Mouse (Mus musculus): ENCODE measurements around the gene Gab1. TPM values are rescaled to one million over a fixed set of nuclear protein-coding genes. Genes with fewer than 3 reads are reported as not detected.
A peak's percentile ranks its signal among the peaks of the same experiment; 100 is the strongest.

Gene Gab1
- total RNA-seq, 2 experiments from 2014 or later, result 7.9 to 22.1 TPM

GRCm38 (mm10) chr8:80850013-80850412 is 30.3 kb downstream of the Gab1 start:
- no peak for ATAC-seq (replicated peaks; ENCODE audit: low FRiP score, low TSS enrichment, poor library complexity, severe bottlenecking)

DNA sequence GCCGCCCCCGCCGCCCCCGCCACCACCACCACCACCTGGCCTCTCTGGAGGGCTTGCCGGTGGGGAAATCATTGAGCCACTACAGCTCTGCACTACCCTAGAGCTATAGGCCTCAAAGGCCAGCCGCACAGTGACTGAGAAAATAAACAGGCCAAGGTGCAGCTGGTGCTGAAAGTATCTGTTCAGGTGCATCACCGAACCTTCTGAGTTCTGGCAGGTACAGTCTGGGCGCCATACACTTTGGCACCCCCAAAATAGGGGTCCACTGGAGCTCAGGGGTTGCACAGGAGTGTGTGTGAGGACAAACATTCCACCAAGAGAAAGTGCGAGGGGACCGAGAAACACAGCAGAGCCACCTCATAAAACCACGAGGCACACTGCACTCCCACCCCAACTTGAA is 31.7 kb downstream of the Gab1 start:
- ATAC-seq (replicated peaks; ENCODE audit: low FRiP score, low TSS enrichment, poor library complexity, severe bottlenecking), result no peak

DNA sequence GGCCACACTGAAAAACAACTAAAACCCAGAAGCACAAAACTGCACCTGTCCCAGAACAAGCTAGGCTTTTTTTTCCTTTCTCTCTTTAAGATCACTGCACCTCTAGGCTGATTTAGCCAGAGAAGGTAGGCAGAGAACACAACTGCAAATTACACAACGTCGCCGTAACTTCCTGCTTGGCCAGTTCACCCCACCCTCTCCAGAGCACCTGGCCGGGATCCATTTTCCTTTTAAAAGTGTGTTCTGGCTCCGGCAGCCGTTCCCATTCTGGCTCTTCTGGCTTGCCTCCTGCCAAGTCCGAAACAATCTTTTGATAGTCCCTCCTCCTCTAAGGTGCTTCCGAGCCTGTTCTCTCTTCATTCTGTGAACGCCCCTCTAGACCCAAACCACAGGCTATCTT is 32.4 kb downstream of the Gab1 start:
- no peak for ATAC-seq (replicated peaks; ENCODE audit: low FRiP score, low TSS enrichment, poor library complexity, severe bottlenecking)

DNA sequence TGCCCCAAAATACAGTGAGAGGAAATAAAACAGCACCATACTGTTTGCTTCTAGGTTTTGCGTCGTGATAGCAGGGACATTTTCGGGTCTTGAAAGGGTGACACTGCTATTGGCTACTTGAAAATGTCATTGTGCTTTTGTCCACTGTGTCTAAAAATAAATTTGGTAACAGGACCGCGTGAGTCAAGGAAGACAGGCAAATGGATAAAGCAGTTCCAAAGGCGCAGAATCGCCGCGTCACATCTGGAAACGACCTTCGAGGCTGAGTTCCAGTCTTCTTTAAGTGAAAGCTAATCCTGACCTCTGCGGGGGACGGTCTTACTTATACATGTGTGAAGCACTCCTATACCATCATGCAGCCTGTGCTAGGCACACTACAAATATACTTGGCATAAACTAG is 35.0 kb downstream of the Gab1 start:
- no peak for ATAC-seq (replicated peaks; ENCODE audit: low FRiP score, low TSS enrichment, poor library complexity, severe bottlenecking)

- no peak for ATAC-seq (replicated peaks; ENCODE audit: low FRiP score, low TSS enrichment, poor library complexity, severe bottlenecking)
Measured at GRCm38 (mm10) chr8:80843744-80844434, 36.4 kb downstream of the Gab1 start.

GRCm38 (mm10) chr8:80842514-80842913 is 37.8 kb downstream of the Gab1 start:
- 0 out of 2 replicates have a peak, but pooled peaks have one; percentile 9 for ATAC-seq (replicated peaks; ENCODE audit: low FRiP score, low TSS enrichment, poor library complexity, severe bottlenecking)

GRCm38 (mm10) chr8:80840090-80840489 is 40.2 kb downstream of the Gab1 start:
- no peak for ATAC-seq (replicated peaks; ENCODE audit: low FRiP score, low TSS enrichment, poor library complexity, severe bottlenecking)

DNA sequence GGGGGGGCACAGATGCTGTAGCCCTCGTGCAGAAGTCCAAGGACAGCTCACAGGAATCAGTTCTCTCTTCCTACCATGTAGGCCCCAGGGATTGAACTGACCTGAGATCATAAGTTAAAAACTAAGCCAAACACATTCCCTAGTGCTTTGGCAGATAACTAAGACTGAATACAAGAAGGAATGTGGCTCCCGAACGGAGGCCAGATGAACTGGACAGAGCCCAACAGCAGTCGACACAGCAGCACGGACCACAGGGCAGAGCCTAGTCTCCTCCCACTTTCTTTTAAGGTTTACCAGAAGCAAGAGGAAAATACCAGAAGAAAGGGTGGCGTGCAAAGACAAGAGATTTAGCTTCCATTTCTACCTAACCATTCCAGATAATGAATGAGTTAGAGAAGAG is 42.1 kb downstream of the Gab1 start:
- ATAC-seq (replicated peaks; ENCODE audit: low FRiP score, low TSS enrichment, poor library complexity, severe bottlenecking), result no peak

DNA sequence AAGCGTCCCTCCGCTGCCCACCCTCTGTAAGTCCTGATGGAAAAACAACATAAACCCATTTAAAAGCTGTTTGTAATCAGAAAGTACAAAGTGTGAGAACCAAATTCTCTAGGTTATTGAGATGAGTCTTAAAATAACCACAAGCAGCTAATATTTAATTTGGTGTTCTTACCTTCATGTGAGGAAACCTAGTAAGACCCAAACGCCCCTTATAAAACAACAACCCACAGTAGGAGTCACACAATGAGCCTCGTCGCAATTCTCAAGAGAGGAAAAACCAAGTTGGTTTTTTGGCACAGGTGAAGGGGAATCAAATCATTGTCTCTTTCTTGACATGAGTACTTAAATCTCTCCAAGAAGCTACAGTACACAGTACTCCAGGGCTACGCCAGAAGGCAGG is 44.9 kb downstream of the Gab1 start:
- ATAC-seq (replicated peaks; ENCODE audit: low FRiP score, low TSS enrichment, poor library complexity, severe bottlenecking), result no peak

DNA sequence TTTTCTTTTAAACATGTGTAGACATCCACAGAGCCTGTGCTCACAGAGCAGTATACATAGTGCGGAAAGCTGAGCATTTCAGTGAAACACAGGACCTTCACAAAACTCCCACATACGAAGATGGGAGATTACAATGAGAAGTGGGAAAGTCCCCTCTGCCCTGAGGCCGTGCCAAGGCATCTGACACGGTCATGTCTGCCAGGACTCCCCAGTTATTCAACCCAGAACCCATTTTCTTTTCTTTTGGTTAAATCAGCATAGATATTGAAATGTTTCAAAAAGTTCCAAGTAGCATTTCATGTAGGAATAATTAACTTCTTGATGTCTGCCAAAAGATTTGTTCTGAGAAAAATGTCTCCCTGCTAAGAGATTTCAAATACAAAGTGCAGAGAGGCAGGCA is 45.9 kb downstream of the Gab1 start:
- no peak for ATAC-seq (replicated peaks; ENCODE audit: low FRiP score, low TSS enrichment, poor library complexity, severe bottlenecking)

DNA sequence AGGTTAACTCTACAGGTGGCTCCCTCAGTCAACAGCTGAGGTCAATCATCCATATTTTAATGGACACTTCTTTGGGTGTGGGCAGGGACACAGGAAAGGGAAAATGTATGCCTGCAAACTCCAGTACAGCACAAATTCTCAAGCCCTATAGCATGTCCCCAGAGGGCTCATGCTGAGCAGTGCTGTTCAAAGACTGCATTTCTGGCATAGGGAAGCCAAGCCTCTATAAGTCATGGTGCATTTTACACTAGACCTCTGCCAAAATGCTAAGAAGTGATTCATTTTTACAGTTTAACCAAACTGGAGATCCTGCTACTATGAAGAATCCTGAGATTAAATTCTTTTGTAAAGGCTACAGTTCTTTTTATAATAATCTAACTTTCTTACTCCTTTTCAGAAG is 47.8 kb downstream of the Gab1 start:
- ATAC-seq (replicated peaks; ENCODE audit: low FRiP score, low TSS enrichment, poor library complexity, severe bottlenecking), result no peak

DNA sequence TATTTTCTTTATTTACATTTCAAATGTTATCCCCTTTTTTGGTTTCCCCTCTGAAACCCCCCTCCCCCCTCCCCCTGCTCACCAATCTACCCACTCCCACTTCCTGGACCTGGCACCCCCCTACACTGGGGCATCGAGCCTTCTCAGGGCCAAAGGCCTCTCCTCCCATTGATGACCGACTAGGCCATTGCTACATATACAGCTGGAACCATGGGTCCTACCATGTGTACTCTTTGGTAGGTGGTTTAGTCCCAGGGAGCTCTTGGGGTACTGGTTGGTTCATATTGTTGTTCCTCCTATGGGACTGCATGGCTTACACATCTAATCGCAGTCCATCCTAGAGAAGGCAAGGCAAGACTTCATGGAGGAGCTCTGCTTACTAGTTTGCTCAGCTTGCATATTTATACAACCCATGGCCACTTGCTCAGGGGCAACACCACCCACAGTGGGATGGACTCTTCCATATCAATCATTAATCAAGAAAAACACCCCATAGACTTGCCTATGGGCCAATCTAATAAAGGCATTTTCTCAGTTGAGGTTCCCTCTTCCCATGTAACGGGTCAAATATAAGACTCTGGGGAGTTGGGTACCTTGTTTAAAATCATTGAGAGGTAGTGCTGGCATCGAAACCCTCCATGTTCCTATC is 48.3 kb downstream of the Gab1 start:
- no peak for ATAC-seq (replicated peaks; ENCODE audit: low FRiP score, low TSS enrichment, poor library complexity, severe bottlenecking)

DNA sequence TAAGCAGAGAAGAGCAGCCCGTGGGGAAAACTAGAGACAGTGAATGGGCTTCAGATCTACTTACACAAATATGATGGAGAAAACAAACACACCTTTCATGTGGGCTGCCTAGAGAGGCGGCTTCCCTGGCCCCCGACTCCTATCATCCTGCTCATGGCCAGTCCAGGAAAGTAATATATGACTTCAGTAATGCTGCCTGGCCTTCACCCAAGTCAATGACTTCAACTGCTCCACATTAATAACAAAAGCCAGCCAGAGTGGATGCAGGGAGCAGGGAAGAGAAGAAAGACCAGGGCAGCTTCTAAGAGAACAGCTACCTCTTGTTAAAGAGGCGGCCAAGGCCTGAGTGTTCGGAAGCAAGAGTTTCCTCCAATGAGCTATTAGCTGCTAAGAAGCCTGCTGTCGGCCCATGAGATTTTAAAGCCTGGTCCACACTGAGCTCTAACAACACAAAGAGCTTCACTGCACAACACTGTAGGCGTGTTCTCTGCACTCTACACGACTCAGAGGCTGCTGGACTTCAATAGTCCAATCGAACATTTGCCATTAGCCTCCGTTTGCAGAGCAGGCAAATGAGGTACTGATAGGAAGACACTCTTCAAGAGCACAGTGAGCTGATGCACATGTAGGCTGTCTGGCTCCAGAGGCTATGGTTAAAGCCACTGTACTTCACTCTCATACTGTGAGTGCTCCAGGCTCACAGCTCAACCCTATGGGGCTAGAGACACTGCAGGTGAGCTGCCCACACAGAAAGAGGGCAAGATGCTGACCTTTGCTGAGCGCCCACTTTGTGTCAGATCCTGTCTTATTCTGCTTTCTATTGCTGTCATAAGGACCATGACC is 49.4 kb downstream of the Gab1 start:
- no peak for ATAC-seq (replicated peaks; ENCODE audit: low FRiP score, low TSS enrichment, poor library complexity, severe bottlenecking)

- ATAC-seq (replicated peaks; ENCODE audit: low FRiP score, low TSS enrichment, poor library complexity, severe bottlenecking), result no peak
Measured at GRCm38 (mm10) chr8:80830141-80830540, 50.2 kb downstream of the Gab1 start.

- no peak for ATAC-seq (replicated peaks; ENCODE audit: low FRiP score, low TSS enrichment, poor library complexity, severe bottlenecking)
Measured at GRCm38 (mm10) chr8:80826996-80827395, 53.3 kb downstream of the Gab1 start.

DNA sequence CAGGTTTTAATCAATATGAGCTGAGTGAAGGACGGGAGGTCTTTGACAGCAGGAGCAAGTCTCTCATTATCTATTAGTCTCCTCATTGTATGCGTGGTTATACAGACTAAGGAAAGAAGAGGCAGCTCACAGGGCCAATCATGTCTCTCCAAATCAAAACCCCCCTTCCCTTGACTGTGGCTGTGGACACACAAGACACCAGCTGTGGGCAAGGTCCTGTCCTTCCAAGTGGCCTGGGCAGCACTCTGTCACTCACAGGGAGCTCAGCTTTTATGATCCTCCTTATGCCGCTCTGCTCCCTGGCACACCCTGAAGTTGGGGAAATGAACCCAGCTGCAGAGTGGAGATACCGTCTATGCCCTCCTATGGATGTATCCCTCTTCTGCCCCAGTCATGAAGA is 55.2 kb downstream of the Gab1 start:
- no peak for ATAC-seq (replicated peaks; ENCODE audit: low FRiP score, low TSS enrichment, poor library complexity, severe bottlenecking)

DNA sequence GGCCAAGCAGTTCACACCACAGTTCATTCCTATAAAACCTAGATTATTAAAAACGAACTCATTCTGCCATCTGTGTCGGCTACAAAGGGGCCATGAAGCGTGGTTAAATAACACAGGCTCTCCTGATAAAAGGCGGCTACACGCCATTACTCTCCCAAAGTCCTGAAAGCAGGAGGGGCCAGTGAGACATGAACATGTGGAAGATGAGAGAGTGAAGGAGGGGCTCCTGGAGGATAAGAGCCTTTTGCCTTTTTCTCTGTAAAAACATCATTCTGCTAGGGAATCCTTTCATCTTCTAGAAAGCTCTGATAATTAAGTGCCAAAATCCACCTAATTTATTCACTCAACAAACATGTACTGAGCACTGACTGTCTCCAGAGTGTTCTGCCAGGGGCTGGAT is 55.9 kb downstream of the Gab1 start:
- no peak for ATAC-seq (replicated peaks; ENCODE audit: low FRiP score, low TSS enrichment, poor library complexity, severe bottlenecking)

DNA sequence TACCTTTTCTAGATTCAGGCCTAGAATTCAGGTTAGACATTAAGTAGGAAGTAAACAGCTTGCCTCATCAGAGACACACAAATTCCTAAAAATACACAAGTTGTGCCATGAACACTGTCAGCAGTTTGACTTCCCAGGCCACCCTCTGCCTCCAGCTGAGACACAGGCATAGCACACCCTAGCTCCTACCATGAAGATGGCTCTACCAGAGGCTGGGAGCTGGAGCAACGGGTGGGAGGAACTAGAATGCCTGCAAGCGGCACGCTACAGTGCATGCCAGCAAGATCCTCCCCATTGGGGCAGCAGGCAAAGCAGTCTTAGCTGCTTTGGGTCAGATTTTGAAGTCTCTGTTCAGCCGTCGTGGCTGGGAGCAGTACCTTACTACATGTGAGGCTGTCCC is 57.1 kb downstream of the Gab1 start:
- no peak for ATAC-seq (replicated peaks; ENCODE audit: low FRiP score, low TSS enrichment, poor library complexity, severe bottlenecking)

DNA sequence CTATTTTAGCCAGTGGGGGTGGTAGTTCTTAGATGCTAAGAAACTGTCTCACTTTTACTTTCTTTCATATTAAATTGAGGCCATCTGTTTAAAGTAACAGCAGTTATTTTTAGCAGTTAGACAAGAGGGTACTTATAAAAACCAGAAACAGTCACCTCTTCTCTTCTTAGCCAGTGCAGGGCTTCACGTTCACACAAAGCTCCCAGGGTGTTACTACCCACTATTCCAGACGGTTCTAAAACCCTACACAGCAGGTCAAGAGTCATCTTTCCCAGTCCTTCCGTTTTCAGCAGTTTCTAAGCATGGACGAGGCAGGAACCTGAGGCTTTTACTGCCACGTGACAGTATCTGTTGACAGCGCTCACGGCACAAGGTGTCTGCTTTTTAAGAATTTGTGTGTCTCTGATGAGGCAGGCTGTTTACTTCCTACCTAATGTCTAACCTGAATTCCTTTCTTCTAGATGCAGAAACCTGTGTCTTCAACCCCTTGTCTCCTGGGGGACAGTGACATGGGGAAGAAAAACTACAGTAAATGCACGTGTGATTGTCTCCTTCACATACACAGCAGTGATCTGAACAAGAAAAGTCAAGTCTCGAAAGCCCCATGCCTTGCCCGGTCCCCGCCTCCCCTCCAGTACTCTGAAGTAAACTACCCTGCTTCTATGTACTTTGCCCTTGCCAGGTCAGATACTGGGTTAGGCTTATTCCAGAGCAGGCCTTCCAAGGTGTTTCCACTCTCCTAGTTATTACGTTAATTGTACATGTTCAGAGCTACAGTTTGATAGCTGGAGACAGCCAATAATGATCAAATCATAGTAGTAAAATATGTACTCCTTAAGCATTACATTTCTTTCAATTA is 58.7 kb downstream of the Gab1 start:
- no peak for ATAC-seq (replicated peaks; ENCODE audit: low FRiP score, low TSS enrichment, poor library complexity, severe bottlenecking)

DNA sequence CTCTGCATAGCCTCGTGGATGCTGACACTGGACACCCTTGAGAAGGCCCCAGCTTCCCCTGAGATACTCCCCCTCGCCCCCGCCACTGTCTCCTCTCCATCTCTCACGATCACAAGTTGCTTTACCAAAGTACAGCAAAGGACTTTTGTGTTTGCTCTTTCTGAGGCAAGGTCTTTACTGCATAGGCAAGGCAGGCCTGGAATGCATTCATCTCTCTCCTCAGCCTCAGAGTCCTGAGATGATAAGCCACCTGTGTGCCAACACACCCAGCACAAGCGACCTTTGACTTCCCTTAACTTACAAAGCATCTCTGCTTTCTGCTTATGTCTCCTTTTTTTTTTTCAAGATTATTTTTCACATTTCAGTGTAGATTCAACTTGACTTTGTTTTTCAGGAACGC is 61.3 kb downstream of the Gab1 start:
- no peak for ATAC-seq (replicated peaks; ENCODE audit: low FRiP score, low TSS enrichment, poor library complexity, severe bottlenecking)

Measured in megakaryocyte-erythroid progenitor cell, adult 5-6 weeks (primary cell).